Mouse (Mus musculus): ENCODE data around the gene Ank. TPM values are rescaled to one million over a fixed set of nuclear protein-coding genes. Genes with fewer than 3 reads are reported as not detected.
A peak's percentile ranks its signal among the peaks of the same experiment; 100 is the strongest.

Gene Ank
- total RNA-seq, 2 experiments from 2014 or later, result 9.7 to 23.2 TPM

GRCm38 (mm10) chr15:27593717-27594116 lies 127.2 kb downstream of the Ank start:
- ATAC-seq (replicated peaks; ENCODE audit: poor library complexity), result no peak

GRCm38 (mm10) chr15:27594973-27595372 lies 128.5 kb downstream of the Ank start:
- no peak for ATAC-seq (replicated peaks; ENCODE audit: poor library complexity)

DNA sequence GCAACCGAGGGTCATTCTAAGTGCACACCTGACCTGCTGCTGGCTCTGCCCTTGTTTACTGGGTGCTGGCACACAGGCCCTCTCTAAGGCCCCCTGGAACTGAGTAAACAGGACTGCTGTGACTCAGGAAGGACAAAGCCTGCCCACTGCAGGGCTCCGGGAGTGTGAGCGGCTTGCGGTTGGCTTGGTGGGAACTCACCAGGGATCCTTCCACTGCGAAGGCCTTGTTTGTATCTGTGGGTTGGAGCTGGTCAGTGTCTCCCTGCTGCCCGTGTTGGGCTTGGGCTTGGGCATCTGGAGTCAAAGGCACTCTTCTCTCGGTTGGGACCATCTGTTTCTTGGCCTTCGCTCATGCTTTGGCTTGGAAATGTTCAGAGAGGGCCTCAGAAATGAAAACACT lies 129.1 kb downstream of the Ank start:
- ATAC-seq (replicated peaks; ENCODE audit: poor library complexity), result no peak

DNA sequence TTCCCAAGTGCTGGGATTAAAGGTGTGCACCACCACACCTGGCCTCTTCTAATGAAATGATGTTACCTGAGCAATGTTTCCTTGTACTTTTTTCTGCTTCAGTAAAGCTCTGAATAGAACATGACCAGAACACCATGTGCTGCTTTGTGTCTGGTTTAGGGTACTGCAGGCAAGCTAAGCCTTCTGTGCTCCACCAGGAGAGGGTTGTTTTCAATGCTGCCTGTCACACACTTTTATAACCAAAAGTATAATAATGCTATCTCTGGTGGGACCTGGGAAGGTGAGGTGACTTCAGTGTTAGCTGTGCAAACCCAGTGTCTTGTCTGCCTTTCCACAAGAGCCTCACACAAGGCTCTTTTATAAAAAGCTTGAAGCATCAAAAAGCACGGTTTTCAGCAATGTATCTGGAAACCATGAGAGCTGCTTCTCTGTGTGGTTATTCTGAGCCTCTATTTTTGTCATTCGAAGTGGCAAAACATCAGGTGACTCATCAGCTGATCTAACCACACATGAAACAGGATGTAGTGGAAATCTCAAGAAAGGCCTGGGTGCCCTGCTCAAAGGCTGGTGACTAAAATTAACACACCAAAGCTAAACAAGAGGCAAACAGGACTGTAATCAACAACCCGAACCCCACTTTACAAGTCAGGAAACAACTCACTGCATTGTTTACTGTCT lies 130.1 kb downstream of the Ank start:
- ATAC-seq (replicated peaks; ENCODE audit: poor library complexity), result peak; percentile 75

DNA sequence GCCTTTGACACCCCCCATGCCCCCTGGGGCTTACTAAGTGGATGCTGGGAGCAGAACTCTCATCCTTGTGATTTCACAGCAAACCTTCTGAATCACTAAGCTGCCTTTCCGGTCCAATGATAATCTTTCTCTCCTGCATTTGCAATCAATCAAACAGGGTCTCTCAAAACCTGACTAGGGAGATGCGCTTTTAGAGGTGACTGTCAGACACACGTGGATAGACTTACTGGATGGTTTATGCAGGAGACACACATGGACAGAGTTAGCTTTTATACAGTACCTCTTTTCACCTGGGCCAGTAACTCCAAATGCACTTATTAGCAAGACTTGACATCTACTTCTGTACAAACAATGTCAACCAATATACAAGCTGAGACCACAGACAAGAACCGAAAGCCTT lies 131.0 kb downstream of the Ank start:
- ATAC-seq (replicated peaks; ENCODE audit: poor library complexity), result no peak

DNA sequence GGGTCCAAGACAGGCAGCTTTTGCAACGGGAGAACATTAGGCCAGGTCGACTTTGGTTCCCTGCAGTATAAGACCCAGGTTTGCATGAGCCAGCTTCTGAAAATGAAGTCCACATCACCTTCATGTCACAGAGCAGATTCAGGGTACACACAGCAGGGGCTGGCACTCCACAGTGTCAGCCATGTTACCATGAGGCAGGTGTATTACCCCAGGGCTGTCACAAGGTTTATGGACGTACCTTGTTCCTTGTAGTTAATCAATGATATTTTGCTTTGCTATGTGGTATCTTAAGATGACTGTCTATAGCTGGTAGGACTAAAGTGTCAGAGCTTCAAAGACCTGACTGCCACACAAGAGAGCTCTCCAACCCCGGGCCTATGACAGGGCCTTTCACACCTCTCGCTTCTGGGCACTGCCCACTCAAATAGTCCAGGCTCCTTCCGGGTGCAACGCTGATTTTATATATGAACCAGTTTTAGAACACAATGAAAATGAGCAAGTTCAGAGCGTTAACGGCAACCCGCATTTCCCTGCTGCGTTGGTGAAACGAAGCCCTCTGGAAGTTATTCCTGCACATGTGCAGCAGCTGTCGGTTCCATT lies 132.4 kb downstream of the Ank start:
- ATAC-seq (replicated peaks; ENCODE audit: poor library complexity), result no peak

- ATAC-seq (replicated peaks; ENCODE audit: poor library complexity), result no peak
Measured at GRCm38 (mm10) chr15:27600524-27600923, 134.0 kb downstream of the Ank start.

GRCm38 (mm10) chr15:27604558-27604957 lies 138.1 kb downstream of the Ank start:
- ATAC-seq (replicated peaks; ENCODE audit: poor library complexity), result no peak

DNA sequence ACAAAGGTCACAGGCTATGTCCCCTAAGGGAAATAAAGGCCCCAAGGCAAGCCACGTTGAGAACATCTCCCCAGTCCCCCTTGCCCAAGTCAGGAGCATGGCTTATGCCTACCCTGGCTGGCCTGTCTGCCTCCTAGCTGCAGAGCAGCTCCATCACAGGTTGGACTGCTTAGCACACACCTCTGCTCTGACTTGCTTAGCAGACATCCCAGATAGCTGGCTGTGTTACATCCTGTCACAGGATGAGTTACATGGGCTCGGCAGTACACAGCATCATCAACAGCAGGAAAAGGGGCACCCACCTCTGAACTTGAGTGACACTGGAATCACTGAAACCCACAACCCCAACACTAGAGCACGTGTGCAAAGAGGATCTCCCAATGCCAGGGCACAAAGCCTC lies 138.8 kb downstream of the Ank start:
- ATAC-seq (replicated peaks; ENCODE audit: poor library complexity), result no peak

GRCm38 (mm10) chr15:27609554-27609953 lies 143.1 kb downstream of the Ank start:
- peak; percentile 16; the same call in 1 of the 2 replicates for ATAC-seq (replicated peaks; ENCODE audit: poor library complexity)

- peak; percentile 87 for ATAC-seq (replicated peaks; ENCODE audit: poor library complexity)
Measured at GRCm38 (mm10) chr15:27612533-27613221, 146.2 kb downstream of the Ank start.

- no peak for ATAC-seq (replicated peaks; ENCODE audit: poor library complexity)
Measured at GRCm38 (mm10) chr15:27613255-27613654, 146.8 kb downstream of the Ank start.

GRCm38 (mm10) chr15:27616159-27616558 lies 149.7 kb downstream of the Ank start:
- ATAC-seq (replicated peaks; ENCODE audit: poor library complexity), result peak; percentile 20; the same call in 1 of the 2 replicates

DNA sequence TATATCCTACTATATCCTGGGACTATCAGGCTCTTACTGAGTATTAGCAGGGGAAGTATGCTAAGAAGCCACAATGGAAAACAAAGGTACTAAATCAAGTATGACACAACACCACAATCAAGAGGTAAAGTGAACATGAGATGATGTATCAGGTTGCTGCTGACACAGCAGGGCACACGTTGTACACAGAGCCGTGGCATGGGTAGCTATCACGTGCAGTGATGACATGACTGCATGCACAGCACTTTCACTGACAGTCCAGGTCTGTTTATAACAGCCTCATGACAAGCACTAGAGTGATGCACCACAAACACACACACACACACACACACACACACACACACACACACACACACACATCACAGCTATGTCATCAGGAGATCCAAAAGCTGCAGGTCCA lies 150.8 kb downstream of the Ank start:
- ATAC-seq (replicated peaks; ENCODE audit: poor library complexity), result no peak

DNA sequence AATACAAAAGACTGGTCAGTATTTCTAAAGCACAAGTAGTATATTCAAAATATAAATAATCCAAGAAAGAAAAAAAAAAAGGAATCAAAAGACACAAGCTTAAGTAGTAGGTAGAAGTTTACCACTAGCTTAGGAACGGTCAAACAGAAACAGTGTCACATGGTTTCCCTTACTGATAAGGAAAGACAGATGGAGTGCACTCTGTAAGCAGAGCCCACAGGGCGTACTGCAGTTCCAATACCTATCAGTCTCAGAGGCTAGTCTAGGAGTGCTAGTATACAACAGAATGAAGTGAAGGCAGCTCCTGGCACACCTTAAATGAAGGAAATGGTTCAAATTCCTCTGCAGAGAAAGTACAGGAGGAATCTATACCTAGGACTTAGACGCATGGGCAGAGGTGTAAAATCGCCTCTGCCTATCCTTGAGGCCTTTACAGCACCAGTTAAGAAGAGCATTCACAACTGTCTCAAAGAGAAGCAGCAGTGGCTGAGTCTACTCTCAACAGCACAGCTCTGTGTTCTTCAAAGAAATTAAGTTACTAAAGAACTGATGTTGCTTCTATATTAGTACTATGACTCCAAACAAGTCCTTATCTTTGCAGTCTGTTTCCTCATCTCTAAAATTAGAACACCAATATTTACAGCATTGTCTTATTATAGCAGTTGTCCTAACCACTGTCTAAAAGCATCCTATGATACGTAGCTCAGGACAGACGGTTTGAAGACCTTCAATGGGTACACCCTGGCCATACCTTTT lies 152.5 kb downstream of the Ank start:
- ATAC-seq (replicated peaks; ENCODE audit: poor library complexity), result peak; percentile 79

DNA sequence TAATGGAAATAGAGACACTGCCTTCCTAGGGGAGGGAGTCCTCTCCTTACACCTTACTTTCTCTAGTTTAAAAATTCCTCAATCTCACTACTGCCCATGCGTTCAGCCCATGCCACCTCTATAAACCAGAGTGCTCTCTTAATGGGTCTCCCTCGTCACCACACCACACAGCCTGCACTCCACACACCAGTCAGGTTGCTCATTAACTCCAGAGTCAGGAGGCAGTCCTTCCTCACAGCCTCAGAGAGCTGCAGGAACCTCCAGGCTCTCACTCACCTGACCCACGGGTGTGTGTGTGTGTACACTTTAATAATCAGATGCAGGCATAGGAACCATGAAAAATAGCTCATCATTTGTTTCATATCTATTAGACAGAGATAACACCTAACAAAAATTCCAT lies 153.2 kb downstream of the Ank start:
- ATAC-seq (replicated peaks; ENCODE audit: poor library complexity), result no peak

DNA sequence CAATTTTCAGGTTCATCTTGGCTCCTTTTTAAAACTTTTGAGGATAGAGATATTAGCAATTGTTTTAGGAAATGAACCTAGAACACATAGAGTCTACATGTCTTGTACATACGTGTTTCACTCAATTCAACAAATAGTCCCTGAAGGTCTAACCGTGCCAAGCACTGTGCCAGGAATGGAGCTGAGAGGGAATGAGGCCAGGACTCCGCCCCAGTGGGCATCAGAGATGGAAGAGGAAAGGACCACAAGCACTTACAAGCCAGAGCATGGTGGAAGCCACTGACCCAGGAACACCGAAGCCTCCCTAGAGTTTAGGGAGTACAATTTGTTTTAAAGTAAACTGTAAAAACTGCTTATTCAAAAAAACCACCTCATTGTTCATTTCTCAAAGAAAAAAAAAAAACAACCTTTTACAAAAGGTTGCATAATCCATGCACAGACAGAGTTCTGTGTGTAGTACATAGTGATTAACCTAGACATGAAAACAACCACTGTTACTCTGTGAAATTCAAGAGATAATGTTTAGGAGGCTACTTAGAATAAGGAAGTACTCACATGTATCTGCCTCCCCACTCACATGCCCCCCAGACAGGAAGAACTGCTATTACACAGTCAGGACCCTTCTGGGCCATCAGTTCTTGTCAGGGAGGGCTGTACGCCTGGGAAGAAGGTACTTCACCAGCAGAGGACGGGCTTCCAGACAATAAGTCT lies 154.2 kb downstream of the Ank start:
- ATAC-seq (replicated peaks; ENCODE audit: poor library complexity), result peak; percentile 18; the same call in 1 of the 2 replicates

DNA sequence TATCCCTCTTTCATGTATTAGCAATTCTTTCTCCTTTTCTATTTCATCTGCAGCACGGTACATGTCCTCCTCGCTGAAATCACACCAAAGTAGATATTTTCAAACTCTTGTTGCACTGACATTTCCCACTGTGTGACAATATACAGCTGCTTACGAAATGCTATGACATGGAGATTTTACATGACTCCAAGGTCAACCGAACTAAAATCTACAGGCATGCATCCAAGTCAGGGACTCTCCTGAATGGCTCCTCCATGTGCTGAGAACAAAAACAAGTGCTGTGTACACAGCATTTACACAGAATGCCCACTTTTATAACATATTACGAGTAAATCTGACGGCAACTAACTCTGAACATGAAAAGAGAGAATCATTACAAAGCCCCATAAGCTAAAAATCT lies 156.8 kb downstream of the Ank start:
- no peak for ATAC-seq (replicated peaks; ENCODE audit: poor library complexity)

DNA sequence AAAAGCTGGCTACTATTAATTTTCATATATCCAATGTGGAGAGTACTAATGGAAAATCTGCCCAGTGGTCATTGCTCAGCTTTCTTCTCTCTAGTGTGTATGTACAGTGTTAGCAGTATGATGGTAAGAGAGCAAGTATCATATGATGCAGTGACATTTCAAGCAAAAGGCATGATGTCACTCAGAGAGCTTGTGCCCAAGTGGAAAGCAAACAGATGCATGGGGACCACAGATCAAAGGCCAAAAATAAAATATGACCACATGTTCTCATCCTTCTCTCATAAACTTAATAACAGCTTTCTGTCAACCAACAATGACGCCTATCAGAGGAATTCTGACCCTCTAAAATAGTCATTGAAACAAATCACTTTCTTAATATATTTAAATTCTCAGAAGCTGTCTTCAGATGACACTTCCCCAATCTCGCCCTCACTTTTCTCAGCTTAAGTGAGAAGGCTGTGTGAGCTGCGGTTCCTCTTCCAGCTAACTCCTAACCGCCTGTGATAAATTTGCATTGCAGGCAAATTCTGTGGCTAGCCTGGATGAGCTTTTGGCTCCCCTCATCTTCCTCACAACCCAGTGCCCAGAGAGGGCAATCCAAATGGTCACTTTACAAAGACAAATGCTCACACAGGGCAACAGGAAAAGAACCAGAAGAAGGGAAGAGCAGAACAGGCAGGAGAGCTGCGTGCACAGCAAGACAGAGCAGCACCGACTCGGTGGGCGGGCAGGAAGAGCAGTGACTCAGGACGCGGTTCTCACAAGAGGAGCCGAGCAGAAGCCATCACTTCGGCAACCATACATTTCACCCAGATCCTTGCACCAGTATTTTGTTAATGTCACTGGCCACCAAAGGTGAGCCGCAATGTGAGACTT lies 158.8 kb downstream of the Ank start:
- peak; percentile 68 for ATAC-seq (replicated peaks; ENCODE audit: poor library complexity)

GRCm38 (mm10) chr15:27625890-27626255 lies 159.4 kb downstream of the Ank start:
- ATAC-seq (replicated peaks; ENCODE audit: poor library complexity), result no peak

Measured in megakaryocyte progenitor cell, adult 5-6 weeks (primary cell).